Mouse (Mus musculus) large intestine, adult 2 months (tissue): ENCODE data around the gene Gm10644. TPM values are rescaled to one million over a fixed set of nuclear protein-coding genes. Genes with fewer than 3 reads are reported as not detected.

Experiments
- DNase-seq: peaks from one replicate; pipeline ENCODE4 v3.0.0-alpha.2; 2012; ENCODE audit warnings: low read depth, low spot score
- WGBS: fragments of 180-500 bp; shearing (Covaris S2); methylation state at CpG from one replicate; pipeline ENCODE4 v1.1.7; 2018; 5-methylcytosine and 5-hydroxymethylcytosine counted together
- polyA plus RNA-seq: library from polyadenylated mRNA; depleted of rRNA; stranded (reverse); fragments of >200 nt; gene quantifications from 2 replicates; pipeline ENCODE4 v1.2.3, GENCODE M21; 2012

Gm10644 gene
- polyA plus RNA-seq, 1 experiment, result 0.52 TPM

DNA sequence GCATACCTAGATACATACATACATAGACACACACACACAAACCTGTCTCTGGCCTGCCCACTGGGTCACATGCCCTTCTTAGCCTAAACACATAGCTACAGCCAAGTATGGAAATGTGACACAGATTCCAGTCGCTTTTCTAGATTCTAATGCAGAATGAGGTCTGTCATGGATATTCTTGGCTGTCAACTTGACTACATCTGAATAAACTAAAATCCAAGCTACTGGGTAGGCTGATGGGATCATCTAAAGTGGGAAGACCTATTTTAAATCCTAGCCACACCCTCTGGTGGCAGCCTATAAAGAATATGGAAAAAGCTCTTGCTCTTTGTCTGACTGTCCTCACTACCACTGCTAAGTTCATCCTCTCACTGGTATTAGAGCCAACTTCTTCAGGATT lies 12.6 kb downstream of the Gm10644 start:
- no peak for DNase-seq
- 60% methylated on average over 1 of the region's 1 CpGs for WGBS

DNA sequence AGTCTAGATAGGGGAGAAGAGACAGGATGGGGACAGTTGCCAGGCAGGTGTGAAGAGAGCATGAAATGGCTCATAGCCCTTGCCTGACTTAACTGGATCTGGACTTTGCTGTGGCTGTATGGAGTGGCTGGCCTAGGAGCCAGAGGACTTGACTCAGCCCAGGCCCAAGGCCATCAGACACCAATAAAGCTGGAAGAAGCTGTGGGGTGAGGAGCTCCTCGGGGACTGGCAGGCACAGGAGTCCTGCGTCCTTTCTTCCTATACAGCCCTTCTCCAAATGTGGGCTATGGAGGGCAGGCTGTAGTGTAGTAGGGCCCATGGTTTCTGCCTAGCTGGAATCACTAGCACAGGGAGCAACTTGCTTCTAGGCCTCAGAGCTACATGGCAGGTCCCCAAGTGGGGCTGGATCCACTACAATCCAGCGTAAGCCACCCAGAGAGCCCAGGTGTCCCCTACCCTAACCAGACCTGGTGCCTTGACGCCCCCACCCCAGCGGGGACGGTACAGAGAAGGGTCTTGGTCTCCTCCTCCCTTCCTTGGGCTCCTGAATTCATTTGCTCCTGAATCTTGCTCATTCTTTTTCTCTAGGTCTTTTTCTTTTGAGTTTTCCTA lies 13.8 kb downstream of the Gm10644 start:
- DNase-seq, result no peak
- 74% methylated on average over 6 of the region's 6 CpGs for WGBS

DNA sequence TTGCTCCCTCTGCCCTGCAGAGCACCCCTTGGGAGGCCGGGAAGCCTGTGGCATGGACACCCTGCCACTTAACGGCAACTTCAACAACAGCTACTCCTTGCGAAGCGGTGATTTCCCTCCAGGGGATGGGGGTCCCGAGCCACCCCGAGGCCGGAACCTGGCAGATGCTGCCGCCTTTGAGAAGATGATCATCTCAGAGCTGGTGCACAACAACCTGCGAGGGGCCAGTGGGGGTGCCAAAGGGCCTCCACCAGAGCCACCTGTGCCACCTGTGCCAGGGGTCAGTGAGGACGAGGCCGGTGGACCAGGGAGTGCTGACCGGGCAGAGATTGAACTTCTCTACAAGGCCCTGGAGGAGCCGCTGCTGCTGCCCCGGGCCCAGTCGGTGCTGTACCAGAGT lies 16.7 kb downstream of the Gm10644 start:
- no peak for DNase-seq
- 92% methylated on average over 15 of the region's 15 CpGs for WGBS

DNA sequence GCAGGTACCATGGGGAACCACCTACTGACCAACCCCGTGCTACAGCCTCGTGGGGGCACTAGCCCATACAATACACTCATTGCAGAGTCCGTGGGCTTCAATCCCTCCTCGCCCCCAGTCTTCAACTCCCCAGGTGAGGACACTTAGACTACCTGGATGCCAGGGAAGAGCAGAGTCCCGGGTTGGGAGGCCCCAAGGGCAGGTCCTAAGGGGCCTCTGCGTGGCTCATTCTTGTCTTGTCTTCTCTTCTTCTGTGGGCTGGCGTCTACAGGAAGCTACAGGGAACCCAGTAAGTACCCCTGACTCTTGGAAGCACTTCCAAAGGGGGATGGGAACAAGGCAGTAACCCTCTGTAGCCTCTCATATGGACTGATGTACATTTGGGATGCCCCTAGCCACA lies 17.4 kb downstream of the Gm10644 start:
- 88% methylated on average over 7 of the region's 7 CpGs for WGBS

DNA sequence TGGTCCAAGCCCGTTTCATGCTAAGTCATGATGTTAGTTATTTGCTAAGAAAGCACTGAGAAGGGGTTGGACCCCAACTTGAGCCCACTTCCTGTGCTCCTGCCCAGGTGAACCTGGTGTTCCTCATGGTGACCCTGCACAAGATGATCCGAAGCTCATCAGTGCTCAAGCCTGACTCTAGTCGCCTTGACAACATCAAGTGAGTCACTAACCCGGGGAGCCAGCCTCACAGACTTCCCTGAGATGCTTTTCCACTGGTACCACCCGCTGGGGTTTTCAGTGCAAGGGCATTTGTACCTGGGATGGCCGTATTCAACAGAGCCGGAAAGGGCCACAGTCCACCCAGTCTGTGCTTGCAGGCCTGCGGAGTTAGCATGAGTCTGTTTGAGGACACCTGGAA lies 19.6 kb downstream of the Gm10644 start:
- no peak for DNase-seq
- 90% methylated on average over 8 of the region's 8 CpGs for WGBS

More for the DNA sequence above, 17.4 kb downstream of the Gm10644 start:
- no peak for DNase-seq

DNA sequence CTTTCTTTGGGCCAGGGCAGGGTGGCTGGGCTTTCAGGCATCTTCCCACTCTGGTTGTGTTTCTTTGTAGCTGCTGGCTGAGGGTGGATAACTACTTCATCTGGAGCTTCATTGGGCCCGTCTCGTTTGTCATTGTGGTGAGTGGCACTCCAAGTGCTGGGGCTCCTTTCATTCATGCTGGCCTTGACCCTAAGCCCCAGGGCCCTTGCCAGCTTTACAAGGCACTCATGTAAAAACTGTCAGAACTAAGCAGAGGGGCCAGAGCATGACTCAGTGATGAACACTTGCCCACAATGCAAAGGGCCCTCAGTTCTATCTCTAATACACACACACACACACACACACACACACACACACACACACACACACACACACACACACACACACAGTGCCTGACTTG lies 20.0 kb downstream of the Gm10644 start:
- DNase-seq, result no peak
- 87% methylated on average over 2 of the region's 2 CpGs for WGBS

DNA sequence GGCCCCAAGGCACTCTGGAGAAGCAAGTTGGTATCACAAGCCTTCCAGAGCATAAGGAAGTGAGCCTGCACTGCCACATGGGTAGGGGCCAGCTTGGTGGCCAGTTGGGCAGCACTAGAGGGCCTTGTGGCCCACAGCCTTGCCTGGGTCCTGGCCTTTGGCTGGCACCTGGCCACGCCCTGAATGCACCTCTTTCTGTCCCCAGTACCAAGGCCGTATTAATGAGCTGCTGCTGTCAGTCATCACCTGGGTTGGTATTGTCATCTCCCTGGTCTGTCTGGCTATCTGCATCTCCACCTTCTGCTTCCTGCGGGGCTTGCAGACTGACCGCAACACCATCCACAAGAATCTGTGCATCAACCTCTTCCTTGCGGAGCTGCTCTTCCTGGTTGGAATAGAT lies 20.8 kb downstream of the Gm10644 start:
- 82% methylated on average over 5 of the region's 5 CpGs for WGBS
- DNase-seq, result no peak

DNA sequence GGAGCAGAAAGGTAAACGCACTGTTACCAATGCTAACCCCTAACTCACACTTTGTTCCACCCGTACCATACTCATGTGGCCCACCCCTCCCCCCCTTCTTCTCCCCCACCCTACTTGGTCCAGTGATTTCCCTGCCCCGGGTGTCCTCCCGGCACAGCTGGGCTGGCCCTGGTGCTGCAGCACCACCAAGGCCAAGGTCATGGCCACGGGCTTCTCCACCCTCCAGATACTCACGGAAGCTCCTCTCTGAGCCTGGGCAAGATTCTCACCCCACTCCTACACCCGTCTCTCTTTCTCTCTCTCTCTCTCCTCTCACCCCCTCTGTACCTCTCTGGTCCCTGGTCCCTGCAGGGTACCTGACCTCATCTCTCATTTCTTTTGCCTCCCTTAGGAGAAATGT lies 28.7 kb downstream of the Gm10644 start:
- 56% methylated on average over 7 of the region's 7 CpGs for WGBS
- DNase-seq, result no peak

DNA sequence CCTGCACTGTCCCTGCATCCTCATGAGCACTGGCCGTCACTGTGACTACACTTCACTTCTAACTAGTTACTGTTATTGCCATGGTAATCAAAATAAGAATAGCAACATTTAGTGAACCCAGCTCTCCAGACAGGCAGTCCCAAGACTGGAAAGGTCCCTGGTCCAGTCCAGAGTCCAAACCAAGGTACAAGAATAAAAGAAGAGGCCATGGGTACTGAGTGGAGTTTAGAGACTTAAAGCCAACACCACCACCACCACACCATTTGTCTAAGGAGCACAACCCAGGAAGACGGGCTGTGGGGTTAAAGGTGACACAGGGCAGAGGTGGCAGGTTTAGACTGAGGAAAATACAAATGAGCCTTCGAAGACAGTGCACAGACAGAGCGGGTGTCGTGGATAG lies 30.4 kb downstream of the Gm10644 start:
- WGBS, result 91% methylated on average over 5 of the region's 5 CpGs
- DNase-seq, result no peak

DNA sequence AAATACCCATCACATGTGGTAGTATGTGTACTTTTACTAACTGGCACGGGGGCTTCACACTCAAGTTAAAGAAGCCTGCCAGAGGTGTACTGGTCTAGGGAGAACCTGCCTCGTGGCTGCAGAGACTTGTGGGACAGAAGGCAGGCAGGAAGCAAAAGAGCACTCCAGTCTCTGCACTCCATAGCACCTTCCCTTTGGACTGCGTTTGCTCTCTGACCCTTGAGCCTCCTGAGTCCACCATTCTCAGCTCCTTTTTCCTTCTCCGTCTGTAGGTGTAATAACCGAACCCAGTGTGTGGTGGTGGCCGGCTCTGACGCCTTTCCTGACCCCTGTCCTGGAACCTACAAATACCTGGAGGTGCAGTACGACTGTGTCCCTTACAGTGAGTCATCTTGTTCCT lies 32.3 kb downstream of the Gm10644 start:
- DNase-seq, result no peak
- 84% methylated on average over 8 of the region's 8 CpGs for WGBS

DNA sequence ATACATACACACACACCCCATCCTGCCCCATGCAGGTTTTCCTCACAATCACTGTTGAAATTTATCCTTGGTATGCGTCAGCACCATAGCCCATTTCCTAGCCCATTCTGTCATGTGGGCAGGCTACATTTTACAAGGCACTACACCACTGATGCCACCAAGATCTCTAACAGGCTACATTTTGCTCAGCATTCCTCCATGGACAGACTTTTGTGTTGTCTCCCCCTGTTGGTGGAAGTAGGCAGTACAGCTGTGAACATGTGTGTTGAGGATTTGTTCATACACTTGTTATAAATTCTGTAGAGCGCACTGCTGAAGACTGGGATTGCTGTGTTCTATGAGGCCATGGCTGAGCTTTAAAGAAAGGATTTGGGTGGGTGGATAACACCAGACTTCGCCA lies 33.4 kb downstream of the Gm10644 start:
- WGBS, result 72% methylated on average over 3 of the region's 3 CpGs

DNA sequence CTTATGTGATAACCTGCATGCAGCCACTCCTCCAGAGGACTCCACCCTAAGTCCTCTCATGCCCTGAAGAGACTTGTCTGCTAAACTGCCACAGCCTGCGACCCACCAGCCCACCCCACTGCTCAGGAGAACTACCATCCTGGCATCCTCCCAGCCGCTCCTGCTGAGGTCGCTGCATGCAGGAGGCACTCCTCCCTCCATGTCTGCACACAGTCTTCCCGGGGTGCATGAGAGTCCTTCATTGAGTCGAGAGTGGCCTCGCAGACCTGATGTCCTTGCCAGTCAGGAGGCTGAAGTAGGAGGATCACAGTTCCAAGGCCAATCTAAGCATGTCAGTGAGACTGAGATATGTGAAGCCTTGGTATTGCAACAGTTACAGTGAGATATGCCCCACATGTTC lies 37.4 kb downstream of the Gm10644 start:
- DNase-seq, result no peak
- 67% methylated on average over 6 of the region's 6 CpGs for WGBS

More for the DNA sequence above, 33.4 kb downstream of the Gm10644 start:
- peak; percentile 36 for DNase-seq

DNA sequence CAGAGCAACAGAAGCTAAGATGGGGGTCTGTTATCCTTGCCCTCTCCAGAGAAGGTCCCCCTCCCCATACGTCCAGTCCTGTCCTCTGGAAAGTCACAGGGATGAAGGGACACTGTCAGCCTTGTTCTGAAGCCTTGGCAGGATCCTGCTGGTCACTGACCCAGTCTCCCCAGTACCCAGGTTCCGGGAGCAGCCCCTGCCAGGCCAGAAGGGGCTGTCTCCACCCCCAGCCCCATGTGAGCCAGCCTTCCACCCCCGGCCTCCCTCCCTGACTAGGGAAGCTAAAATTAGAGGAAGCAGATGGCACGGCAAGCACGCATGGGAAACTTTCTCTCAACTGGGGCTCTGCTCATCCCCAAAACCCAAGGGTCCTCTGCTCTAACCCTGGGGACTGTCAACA lies 39.0 kb downstream of the Gm10644 start:
- DNase-seq, result no peak
- WGBS, result 74% methylated on average over 5 of the region's 5 CpGs

DNA sequence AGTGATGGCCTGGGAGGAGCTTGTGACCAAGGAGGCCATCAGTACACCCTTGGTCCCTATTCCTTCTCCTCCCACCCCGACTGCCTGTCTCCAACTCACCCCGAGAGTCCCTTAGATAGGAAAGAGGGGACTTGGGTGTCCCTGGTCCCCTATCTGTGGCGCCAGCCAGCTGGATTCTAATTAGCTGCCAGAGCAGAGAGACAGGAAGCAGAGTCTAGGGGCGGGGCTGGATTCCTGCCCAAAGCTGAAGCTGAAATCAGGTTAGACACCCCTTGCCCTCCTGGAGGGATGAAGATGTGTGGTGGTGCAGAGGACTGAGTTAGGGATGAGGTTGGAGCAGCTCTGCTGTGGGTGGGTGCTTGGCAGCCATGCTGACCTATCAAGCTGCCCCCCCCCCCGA lies 40.1 kb downstream of the Gm10644 start:
- 33% methylated on average over 5 of the region's 5 CpGs for WGBS
- DNase-seq, result no peak

DNA sequence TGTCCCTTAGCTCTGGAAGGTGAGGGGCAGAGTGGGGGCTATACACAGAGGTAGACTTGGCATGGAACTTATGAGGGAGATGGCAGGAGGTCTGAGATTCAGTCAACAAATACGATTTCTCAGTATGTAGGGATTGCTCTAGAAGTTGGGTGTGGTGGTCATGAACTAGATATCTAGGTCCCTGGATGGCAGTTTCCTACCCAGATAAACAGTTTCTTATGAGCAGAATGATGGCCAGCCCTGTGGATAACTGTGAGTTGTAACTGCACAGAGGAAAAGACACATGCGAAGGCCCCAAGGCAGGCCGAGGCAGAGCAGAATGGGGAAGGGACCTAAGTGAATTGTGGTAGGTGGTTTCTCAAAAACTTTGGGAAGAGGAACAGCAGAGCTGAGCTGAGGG lies 40.8 kb downstream of the Gm10644 start:
- 79% methylated on average over 3 of the region's 3 CpGs for WGBS
- no peak for DNase-seq

DNA sequence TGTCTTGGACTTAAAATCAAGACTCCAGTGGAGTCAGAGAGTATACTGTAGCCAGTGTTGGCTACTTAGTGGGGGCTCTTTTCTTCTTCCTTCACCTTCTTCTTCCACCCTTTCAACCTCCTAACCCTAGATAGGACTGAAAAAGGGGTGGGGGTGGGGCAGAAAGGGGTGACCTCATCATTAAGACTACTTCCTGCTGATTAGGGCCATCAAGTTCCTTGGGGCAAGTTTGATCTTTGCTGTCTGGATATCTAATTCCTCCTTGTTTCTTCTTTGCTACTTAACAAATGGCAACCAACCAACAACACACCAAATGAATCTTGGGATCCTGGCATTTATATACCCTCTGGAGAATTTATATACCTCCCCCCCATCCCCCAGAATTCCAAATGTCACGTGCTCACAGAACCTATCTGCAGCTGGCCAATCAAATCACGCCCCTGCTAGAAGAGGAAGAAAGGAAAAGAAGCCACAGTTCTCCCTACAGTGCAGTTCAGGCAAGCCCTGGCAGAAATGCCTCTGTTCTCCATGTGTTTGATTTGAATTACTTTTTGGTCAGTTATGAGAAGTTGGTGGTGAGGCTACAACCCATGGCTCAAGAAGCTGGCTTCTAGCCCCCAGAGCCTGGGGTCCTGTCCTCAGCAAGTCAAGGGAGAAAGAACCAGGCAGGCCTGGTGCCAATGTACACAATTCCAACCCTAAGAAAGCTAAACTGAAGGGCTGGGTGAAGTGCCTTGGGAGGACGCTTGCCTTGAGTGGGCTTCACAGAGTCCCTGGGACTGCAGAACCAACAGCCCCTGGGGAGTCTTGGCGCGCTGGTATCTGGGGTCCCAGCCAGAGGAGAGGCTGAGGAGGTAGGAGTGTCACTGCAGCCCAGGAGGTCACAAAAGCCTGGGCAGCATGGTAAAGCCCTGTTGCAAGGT lies 42.9 kb downstream of the Gm10644 start:
- no peak for DNase-seq
- WGBS, result 52% methylated on average over 5 of the region's 5 CpGs

DNA sequence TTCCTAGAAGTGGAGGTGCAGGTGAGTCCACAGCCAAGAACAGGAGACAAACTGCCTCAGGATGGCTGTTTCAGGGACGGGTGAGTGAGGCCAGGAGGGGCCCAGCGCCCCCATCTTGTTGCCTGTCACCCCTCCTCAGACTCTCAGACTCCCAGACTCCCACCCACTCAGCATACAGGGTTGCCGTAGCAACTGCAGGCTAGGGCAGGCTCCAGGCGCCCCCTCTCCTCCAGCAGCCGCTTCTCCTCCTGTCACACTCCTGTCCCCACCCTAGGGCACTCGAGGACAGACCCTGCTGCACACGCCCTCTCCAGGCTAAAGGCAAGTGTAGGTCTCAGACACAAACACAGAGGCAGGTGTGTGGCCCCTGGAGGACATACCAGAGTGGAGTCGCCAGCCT lies 45.7 kb downstream of the Gm10644 start:
- no peak for DNase-seq
- WGBS, result 51% methylated on average over 8 of the region's 8 CpGs

DNA sequence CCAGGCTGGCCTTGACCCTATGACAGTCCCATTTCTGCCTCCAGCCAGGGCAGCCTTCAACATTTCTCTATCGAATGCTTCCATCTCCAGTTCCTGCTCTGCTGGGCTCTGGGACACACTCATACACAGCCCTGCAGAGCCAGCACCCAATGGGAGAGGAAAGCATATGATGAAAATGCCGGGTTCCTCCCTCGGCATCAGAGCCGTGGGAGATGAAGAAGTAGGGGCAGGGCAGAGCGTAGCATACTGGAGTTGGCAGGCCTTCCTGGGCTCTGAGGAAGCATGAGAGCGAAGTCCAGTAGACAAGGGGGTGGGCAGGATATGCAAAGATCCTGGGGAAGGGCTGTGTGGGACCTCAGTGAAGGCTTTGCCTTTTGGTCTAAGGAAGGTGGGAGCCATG lies 46.4 kb downstream of the Gm10644 start:
- WGBS, result 28% methylated on average over 6 of the region's 6 CpGs

DNA sequence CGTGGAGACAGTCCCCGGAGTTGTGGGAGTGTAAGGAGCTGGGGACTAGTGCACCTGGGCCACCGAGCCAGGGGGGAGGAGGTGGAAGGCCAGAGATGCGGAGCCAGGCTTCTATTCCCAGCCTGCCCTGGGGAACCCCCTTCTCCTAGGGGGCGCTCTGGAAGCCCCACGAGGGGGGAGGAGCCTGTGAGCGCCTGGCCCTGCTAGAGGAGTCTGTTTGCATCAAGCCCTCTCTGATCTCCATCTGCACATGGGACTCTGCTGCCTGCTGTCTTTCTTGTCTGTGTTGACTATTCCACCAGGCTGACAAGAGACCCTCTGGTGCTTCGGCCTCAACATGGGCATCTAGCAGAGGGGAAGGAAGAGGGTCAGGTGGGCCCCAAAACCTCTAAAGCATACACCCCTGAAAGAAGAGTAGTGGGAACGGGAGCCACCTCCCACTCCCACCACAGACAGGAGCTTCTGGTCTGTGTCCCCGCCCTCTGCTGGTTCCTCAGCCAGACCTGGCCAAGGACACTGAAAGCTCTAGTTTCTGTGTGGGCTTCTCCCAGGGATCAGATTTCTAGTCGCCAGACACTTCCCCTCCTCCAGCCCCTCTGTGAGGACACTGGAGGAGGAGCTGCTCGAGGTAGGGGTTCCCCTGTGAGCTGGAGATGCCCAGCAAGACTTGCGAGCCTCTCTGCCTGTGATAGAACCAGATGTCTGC lies 51.9 kb downstream of the Gm10644 start:
- DNase-seq, result no peak
- WGBS, result 33% methylated on average over 13 of the region's 13 CpGs

More for the DNA sequence above, 46.4 kb downstream of the Gm10644 start:
- no peak for DNase-seq
